Mouse (Mus musculus): ENCODE measurements around the gene Wtap.

DNA sequence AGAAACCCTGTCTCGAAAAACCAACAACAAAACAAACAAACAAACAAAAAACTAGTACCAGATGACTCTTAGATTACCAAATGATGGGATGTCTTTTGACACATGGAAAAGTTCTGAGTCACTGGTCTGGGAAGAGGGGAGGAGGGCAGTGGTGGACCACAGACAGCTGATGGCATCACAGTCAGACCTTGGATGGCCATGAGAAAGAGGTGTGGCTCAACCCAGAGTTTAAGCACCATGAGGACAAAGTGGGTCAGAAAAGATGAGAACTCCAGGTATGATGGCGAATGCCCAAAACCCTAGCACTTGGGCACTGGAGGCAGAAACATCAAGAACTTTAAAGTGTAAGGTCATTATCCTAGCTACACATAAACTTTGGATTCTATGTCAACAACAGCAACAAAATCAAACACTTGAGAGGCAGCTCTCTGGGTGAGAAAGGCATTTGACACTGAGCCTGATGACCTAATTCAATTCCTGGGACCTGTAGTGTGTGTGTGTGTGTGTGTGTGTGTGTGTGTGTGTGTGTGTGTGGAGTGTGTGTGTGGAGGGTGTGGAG, 56.5 kb downstream of the Wtap start:
- TF ChIP-seq POLR2AphosphoS2 (IDR thresholded peaks at IDR 0.05; ENCODE audit: low read length) (no peak), CHD1 (IDR thresholded peaks at IDR 0.05; ENCODE audit: low read depth, low read length) (no peak), MAX (IDR thresholded peaks at IDR 0.05; ENCODE audit: low read length) (no peak), ZKSCAN1 (IDR thresholded peaks at IDR 0.05; ENCODE audit: low read depth, low read length) (no peak), POLR2A (IDR thresholded peaks at IDR 0.05; ENCODE audit: control insufficient read depth in 1 of 2, insufficient read depth in 1 of 2, low read depth in 1 of 2, low read length in 2 of 2, poor library complexity in 1 of 2) (no peak), TCF12 (IDR thresholded peaks at IDR 0.05; ENCODE audit: low read depth, low read length) (no peak), CTCF (IDR thresholded peaks at IDR 0.05 in 2 of 3, conservative IDR thresholded peaks at IDR 0.05 in 1 of 3; ENCODE audit: control insufficient read depth in 1 of 3, insufficient read depth in 1 of 3, low read depth in 2 of 3, low read length in 3 of 3, poor library complexity in 1 of 3, severe bottlenecking in 1 of 3) (no peak)

Measured in MEL (cell line).